Mouse (Mus musculus) ES-Bruce4 (cell line): ENCODE data around the gene Atxn7l2. TPM values are rescaled to one million over a fixed set of nuclear protein-coding genes. Genes with fewer than 3 reads are reported as not detected.

Experiments
- H3K27ac ChIP-seq: 2 replicates; pipeline ENCODE4 v1.5.1; 2012; ENCODE audit warnings: low read length, inconsistent platforms; ENCODE audit not compliant: insufficient read depth
- H3K27me3 ChIP-seq: 2 replicates; pipeline ENCODE4 v1.6.1; 2012; ENCODE audit warnings: mild to moderate bottlenecking, low read length, inconsistent platforms; ENCODE audit not compliant: control insufficient read depth, poor library complexity, insufficient read depth, severe bottlenecking
- H3K36me3 ChIP-seq: 2 replicates; pipeline ENCODE4 v1.6.1; 2012; ENCODE audit warnings: inconsistent platforms, mild to moderate bottlenecking, low read length, moderate library complexity; ENCODE audit not compliant: control insufficient read depth, poor library complexity, insufficient read depth, severe bottlenecking
- H3K4me1 ChIP-seq: one replicate; pipeline ENCODE4 v1.8.1; 2011; ENCODE audit warnings: low read length; ENCODE audit not compliant: control insufficient read depth, insufficient read depth
- H3K4me3 ChIP-seq: 2 replicates; pipeline ENCODE4 v1.5.1; 2011; ENCODE audit warnings: low read depth, mild to moderate bottlenecking, low read length
- H3K9ac ChIP-seq: 2 replicates; pipeline ENCODE4 v1.6.1; 2012; ENCODE audit warnings: low read depth, mild to moderate bottlenecking, inconsistent platforms; ENCODE audit not compliant: poor library complexity, severe bottlenecking
- H3K9me3 ChIP-seq: replicated peaks from 2 replicates; pipeline ENCODE4 v1.6.1; 2012; ENCODE audit warnings: mild to moderate bottlenecking, low read length, inconsistent platforms; ENCODE audit not compliant: control insufficient read depth, poor library complexity, insufficient read depth, severe bottlenecking
- CTCF ChIP-seq: IDR thresholded peaks from one replicate; pipeline ENCODE4 v1.8.1; 2011; ENCODE audit warnings: low read depth, low read length
- EP300 ChIP-seq: IDR thresholded peaks from 2 replicates; pipeline ENCODE4 v1.6.1; 2011; ENCODE audit warnings: low read depth, low read length; ENCODE audit not compliant: insufficient read depth
- POLR2A ChIP-seq: IDR thresholded peaks from one replicate; pipeline ENCODE4 v1.8.1; 2011; ENCODE audit warnings: low read length; ENCODE audit not compliant: insufficient read depth
- polyA plus RNA-seq: library from polyadenylated mRNA; stranded (reverse); fragments of >200 nt; gene quantifications from 2 replicates; pipeline ENCODE4 v1.2.4, GENCODE M21; 2011; ENCODE audit warnings: low read depth; ENCODE audit not compliant: missing spikeins, insufficient read depth, insufficient read length

The Atxn7l2 gene
- polyA plus RNA-seq, 1 experiment, result 4.3 TPM

- Histone ChIP-seq H3K4me3 (no peak overlapping the region), H3K36me3 (no peaks in the 10 kb centered on the region), H3K27ac (no peak overlapping the region)
These were observed 45.9 kb downstream of the Atxn7l2 start for GRCm38 (mm10) chr3:108164807-108165206.

GRCm38 (mm10) chr3:108164091-108164490 lies 46.6 kb downstream of the Atxn7l2 start:
- no peaks in the 10 kb centered on the region for H3K9me3 ChIP-seq
- H3K4me1 ChIP-seq, result no peaks in the 10 kb centered on the region
- no peak overlapping the region for H3K4me3 ChIP-seq
- no peak overlapping the region for H3K27ac ChIP-seq
- no peaks in the 10 kb centered on the region for H3K36me3 ChIP-seq
- H3K9ac ChIP-seq, result no peak overlapping the region
- no peaks in the 10 kb centered on the region for H3K27me3 ChIP-seq
- no peak for TF ChIP-seq EP300
- no peak for TF ChIP-seq CTCF
- TF ChIP-seq POLR2A, result no peak

More at GRCm38 (mm10) chr3:108164807-108165206, 45.9 kb downstream of the Atxn7l2 start:
- Histone ChIP-seq H3K9me3 (no peaks in the 10 kb centered on the region), H3K4me1 (no peaks in the 10 kb centered on the region), H3K27me3 (no peaks in the 10 kb centered on the region), H3K9ac (peak overlapping the region; percentile 38)
- TF ChIP-seq POLR2A, result no peak
- peak; percentile 96 for TF ChIP-seq CTCF

GRCm38 (mm10) chr3:108158383-108159037 lies 52.2 kb downstream of the Atxn7l2 start:
- TF ChIP-seq EP300 (no peak), CTCF (no peak), POLR2A (no peak)
- Histone ChIP-seq H3K4me1 (no peaks in the 10 kb centered on the region), H3K27ac (no peak overlapping the region), H3K9me3 (no peaks in the 10 kb centered on the region), H3K27me3 (no peaks in the 10 kb centered on the region), H3K36me3 (no peaks in the 10 kb centered on the region), H3K9ac (no peak overlapping the region), H3K4me3 (no peak overlapping the region)

GRCm38 (mm10) chr3:108154656-108155055 lies 56.1 kb downstream of the Atxn7l2 start, which contains the start of gene Gpr61:
Gene Gpr61 (minus strand): TSS chr3:108154882.
- H3K9ac ChIP-seq, result no peak within 1 kb of the TSS
- H3K36me3 ChIP-seq, result no peaks in the 10 kb centered on the region
- no peak within 1 kb of the TSS for H3K27ac ChIP-seq
- no peaks in the 10 kb centered on the region for H3K9me3 ChIP-seq
- H3K27me3 ChIP-seq, result no peaks in the 10 kb centered on the region
- TF ChIP-seq CTCF (no peak), POLR2A (no peak), EP300 (no peak)
- no peak within 1 kb of the TSS for H3K4me3 ChIP-seq
- H3K4me1 ChIP-seq, result no peaks in the 10 kb centered on the region

- no peaks in the 10 kb centered on the region for H3K4me1 ChIP-seq
- no peak overlapping the region for H3K9ac ChIP-seq
- TF ChIP-seq POLR2A, result no peak
- TF ChIP-seq EP300, result no peak
- TF ChIP-seq CTCF, result no peak
- no peaks in the 10 kb centered on the region for H3K27me3 ChIP-seq
- no peak overlapping the region for H3K27ac ChIP-seq
- H3K4me3 ChIP-seq, result no peak overlapping the region
- no peaks in the 10 kb centered on the region for H3K9me3 ChIP-seq
- H3K36me3 ChIP-seq, result no peaks in the 10 kb centered on the region
These were observed 58.4 kb downstream of the Atxn7l2 start for GRCm38 (mm10) chr3:108152290-108152689.

Other genes with a start within 250 kb of the Atxn7l2 start
- 24.6 and 31.6 TPM in 2 replicates for gene Gstm3, start 241.7 kb downstream of the Atxn7l2 start, polyA plus RNA-seq
- 74.8 and 77.0 TPM in 2 replicates for gene Gstm2, start 224.5 kb downstream of the Atxn7l2 start, polyA plus RNA-seq
- 163 and 187 TPM in 2 replicates for gene Gstm1, start 193.0 kb downstream of the Atxn7l2 start, polyA plus RNA-seq
- 14.0 and 15.1 TPM in 2 replicates for gene Gstm4, start 166.0 kb downstream of the Atxn7l2 start, polyA plus RNA-seq
- gene Ampd2, start 124.3 kb downstream of the Atxn7l2 start, polyA plus RNA-seq, result 34.9 and 48.2 TPM in 2 replicates
- gene Gnat2, start 118.1 kb downstream of the Atxn7l2 start, polyA plus RNA-seq, result 3.2 and 3.5 TPM in 2 replicates
- gene Gnai3, start 64.8 kb downstream of the Atxn7l2 start, polyA plus RNA-seq, result 116 and 127 TPM in 2 replicates
- gene Gpr61, start 56.1 kb downstream of the Atxn7l2 start, polyA plus RNA-seq, result not detected in 2 replicates
- gene Amigo1, start 24.6 kb downstream of the Atxn7l2 start, polyA plus RNA-seq, result 4.9 and 5.6 TPM in 2 replicates
- 3.3 and 3.7 TPM in 2 replicates for gene Cyb561d1, start 9.7 kb downstream of the Atxn7l2 start, polyA plus RNA-seq
- gene Sypl2, start 15.7 kb upstream of the Atxn7l2 start, polyA plus RNA-seq, result not detected in 2 replicates
- gene Psma5, start 46.0 kb upstream of the Atxn7l2 start, polyA plus RNA-seq, result 159 and 168 TPM in 2 replicates
- 21.5 and 25.6 TPM in 2 replicates for gene Sort1, start 73.1 kb upstream of the Atxn7l2 start, polyA plus RNA-seq
- gene Mybphl, start 154.0 kb upstream of the Atxn7l2 start, polyA plus RNA-seq, result not detected in 2 replicates
- 255 and 272 TPM in 2 replicates for gene Psrc1, start 172.9 kb upstream of the Atxn7l2 start, polyA plus RNA-seq
- 7.1 and 8.9 TPM in 2 replicates for gene Celsr2, start 204.6 kb upstream of the Atxn7l2 start, polyA plus RNA-seq
- 258 and 273 TPM in 2 replicates for gene Sars, start 234.3 kb upstream of the Atxn7l2 start, polyA plus RNA-seq